Mouse (Mus musculus): ENCODE measurements around the gene Mxra8.

Mxra8 gene

DNA sequence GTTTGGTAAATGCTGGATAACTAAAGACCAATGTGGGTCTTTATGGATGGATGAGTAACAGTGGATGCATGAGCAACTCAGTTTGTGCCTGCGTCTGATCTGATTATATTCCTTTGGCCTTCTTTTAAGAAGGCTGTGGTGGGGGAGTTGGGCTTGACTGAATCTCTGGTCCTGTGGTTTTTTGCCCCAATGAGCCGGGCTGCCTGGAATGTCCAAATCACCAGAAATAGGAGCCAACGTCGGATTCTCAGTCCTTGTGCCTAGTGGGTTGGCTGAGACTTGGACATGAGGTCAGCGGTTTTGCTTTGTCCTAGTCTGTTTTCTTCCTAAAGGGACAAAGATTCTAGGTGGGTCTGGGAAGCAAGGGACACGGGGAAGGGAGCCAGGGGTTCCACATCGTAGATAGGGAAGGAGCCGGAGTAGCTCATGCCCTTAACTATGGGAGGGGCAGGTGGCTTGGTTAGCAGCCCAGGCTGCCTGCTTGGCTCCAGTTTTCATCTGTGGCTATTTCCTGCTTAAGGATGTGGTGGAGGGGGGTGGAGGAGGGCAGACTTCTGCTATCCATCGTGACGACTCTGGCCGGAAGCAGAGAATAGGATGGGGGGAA lies 2.0 kb upstream of the Mxra8 start:
- no peak for DNase-seq (ENCODE audit: low spot score in 2 of 2)

GRCm38 (mm10) chr4:155838187-155839153 lies 1.0 kb upstream of the Mxra8 start:
- DNase-seq (ENCODE audit: low spot score in 2 of 2): no peak

DNA sequence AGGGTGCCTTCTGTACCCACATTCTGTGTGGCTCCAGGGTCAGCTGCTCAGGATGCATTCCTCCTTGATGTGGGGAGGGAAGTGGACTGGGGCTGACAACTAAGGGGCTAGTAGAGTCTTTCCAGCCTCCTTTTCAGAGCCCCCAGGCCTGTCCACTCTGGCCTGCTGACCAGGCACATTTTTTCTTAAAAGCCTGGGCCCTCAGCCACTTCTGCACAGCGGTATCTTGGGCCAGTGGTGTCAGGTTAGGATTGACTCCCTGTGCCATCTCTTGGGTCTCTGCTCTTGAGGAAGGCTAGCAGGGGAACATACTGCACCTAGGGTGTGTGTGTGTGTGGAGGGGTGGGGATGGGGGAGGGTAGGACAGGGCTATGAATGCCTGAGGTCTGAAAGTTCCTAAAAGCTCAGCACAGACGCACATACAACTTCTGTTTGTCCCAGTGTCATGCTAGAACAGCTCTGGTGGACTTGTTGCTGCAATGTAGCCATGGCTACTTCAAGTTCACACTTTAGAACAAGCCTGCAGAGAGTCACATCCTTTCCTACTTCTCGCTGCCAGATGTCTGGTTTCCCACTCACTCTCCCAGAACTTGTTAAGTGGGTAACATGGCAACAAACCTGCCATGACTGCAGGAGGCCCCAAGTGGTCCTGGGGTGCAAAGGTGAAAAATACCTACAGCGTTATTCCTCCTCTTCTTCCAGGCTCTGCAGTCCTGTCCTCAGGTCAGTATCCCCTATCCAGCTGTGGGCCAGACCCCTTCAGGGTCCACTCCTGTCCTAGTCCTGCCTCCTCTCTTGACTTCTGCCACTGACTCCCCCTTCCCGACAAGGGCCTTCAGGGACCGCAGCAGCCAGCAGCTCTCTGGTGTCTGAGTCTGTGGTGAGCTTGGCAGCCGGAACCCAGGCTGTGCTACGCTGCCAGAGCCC lies 859 bp downstream of the Mxra8 start:
- DNase-seq (ENCODE audit: low spot score in 2 of 2): no peak

DNA sequence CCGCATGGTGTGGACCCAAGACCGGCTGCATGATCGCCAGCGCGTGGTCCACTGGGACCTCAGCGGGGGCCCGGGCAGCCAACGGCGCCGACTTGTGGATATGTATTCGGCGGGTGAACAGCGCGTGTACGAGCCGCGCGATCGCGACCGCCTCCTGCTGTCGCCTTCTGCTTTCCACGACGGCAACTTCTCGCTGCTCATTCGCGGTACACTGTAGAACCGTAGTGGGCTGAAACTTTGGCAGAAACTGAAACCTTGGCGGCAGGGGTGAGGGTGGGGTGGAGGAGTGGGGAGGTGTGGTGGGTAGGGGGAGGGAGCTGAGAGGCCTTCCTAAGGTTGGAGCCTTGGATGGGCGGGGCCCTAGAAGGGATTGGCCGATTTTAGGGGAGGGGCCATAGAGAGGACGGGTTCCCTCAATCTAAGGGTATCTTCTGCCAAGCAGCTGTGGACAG lies 1.5 kb downstream of the Mxra8 start:
- DNase-seq (ENCODE audit: low spot score in 2 of 2): peak; percentile 50 to 56

DNA sequence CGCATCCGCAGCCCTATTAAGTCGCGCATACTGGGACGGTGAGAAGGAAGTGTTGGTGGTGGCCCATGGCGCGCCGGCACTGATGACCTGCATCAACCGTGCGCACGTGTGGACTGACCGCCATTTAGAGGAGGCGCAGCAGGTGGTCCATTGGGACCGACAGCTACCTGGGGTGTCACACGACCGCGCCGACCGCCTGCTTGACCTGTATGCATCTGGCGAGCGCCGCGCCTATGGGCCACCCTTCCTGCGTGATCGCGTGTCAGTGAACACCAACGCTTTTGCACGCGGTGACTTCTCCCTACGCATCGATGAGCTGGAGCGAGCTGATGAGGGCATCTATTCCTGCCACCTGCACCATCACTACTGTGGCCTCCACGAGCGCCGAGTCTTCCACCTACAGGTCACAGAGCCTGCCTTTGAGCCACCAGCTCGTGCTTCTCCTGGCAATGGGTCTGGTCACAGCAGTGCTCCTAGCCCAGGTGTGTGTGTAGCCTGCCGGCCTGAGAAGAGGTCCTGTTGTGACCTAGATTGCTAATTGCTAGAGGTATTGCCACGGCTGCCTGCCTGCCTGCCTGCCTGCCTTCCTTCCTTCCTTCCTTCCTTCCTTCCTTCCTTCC lies 2.3 kb downstream of the Mxra8 start:
- no peak for DNase-seq (ENCODE audit: low spot score in 2 of 2)

DNA sequence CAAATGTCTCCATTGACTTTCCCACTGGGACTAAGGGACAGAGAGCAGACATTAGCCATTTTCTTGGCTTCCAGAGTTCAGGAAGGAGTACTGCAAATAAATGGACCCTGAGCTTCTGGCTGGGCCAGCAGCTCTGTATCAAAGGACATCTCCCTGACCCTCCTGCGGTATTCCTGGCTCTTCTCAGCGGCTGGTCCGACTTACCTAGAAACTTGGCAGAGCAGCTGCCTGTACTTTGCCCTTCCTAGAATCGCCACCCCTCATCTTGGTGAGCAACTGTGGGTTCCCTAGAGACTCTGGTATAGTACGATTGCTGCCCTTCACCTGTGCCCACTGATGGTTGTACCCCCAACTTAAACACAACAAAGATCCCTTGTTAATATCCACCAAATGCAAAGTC lies 3.8 kb downstream of the Mxra8 start:
- no peak for DNase-seq (ENCODE audit: low spot score in 2 of 2)

DNA sequence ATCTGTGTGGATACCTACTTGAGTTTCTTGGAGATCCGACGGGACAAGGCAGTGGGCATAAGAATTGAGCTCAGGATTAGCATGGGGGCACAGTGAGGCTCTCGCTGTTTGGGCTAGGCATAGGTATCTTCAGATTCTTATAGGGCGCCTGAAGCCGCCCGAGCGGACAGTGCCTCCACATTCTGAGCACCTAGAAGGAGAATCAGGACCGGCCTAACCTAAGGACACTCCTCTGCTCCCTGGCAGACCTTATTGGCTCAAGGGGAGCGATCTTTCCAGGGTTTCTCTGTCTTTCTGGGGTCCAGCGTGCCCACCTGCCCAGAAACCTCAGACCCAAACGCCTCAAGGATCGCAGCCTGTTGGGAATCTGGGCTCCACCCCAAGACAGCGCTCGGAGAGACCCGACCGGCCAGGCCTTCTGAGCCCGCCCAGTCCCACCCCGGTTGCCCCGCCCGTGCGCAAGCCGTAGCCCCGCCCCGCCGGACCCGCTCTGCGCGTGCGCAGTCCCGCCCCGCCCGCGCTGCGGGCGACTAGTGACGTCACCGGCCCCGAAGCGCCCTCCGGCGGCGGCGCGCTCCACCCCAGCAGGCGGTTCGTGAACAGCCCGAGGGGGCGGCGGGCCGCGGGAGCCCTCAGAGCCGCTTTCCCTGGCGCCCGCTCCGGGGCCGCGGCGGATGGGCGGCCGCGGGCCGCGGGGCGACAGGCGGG lies 7.5 kb downstream of the Mxra8 start, which contains the start of gene Dvl1:
Gene Dvl1, plus strand, starts transcription at position 532 of the 708 bp plus-strand sequence.
- peak; percentile 92 for DNase-seq (ENCODE audit: low spot score in 2 of 2)

DNA sequence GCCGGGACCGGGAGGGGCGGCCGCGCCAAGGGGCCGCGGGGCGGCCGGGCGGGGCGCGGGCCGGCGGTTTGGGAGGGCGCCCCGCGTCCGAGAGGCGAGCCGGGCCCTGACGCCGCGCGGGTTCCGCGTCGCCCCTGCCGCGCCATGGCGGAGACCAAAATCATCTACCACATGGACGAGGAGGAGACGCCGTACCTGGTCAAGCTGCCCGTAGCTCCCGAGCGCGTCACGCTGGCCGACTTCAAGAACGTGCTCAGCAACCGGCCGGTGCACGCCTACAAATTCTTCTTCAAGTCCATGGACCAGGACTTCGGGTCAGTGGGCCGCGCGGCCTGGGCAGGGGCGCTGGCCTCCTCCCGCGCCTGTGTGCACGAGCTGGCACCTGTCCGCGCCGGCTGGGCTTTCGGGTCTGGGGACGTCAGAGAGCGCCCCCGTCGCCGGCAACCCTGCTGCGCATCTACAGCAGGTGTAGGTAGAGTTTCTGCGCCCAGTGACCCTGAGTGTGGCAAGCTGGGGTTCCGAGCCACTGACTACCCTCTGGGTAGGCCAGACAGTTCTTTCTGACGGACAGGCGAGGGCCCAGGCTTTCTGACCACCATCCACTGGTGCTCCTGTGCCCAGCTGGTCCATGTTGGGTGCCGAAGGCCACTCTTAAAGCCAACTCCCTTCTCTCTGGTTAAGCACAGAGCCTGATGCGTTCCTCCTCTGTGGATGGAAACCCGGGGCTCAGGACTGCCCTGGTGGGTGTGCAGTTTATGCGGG lies 8.3 kb downstream of the Mxra8 start:
- no peak for DNase-seq (ENCODE audit: low spot score in 2 of 2)

- no peak for DNase-seq (ENCODE audit: low spot score in 2 of 2)
These were observed 9.1 kb downstream of the Mxra8 start for GRCm38 (mm10) chr4:155848434-155849095.

DNA sequence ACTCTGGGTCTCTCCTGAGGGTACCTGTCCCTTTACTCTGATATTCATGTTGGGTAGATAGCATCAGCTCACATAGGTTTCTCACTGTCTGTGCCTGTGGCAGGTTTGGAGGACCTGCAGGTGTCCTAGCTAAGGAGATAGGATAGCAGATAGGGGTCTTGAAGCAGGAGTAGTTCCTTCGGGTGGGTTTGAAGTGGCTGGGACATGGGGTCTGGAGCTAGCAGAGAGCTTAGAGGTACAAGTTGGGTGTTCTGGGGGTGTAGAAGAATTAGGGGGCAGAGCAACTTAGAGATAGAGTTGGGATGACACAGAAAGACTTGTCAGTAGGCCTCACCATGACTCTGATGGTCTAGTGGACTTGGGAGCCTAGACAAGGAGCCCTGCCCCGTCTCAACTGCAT lies 9.9 kb downstream of the Mxra8 start:
- DNase-seq (ENCODE audit: low spot score in 2 of 2): no peak

- DNase-seq (ENCODE audit: low spot score in 2 of 2): no peak
These were observed 10.4 kb downstream of the Mxra8 start for GRCm38 (mm10) chr4:155849792-155850451.

DNA sequence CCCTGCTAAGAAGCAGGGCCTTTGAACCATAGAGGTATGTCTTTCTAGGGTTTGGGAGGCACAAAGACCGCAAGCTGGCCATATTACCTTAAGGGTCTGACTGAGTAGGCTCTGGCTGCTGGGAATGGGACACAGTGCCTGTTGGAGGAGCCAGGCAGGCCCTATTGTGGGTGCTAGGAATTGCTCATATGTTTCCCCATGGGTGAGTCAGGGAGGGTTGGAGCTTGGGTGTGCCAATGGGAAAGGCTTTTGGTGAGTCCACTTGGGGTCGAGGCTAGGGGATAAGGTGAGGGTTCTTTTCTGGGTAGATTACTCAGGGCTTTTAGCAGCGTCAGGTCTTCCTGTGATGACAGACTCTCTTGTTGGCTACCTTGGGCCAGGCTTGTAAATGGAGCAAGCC lies 11.9 kb downstream of the Mxra8 start:
- DNase-seq (ENCODE audit: low spot score in 2 of 2): no peak

- no peak for DNase-seq (ENCODE audit: low spot score in 2 of 2)
These were observed 12.5 kb downstream of the Mxra8 start for GRCm38 (mm10) chr4:155851951-155852411.

GRCm38 (mm10) chr4:155853421-155853820 lies 13.9 kb downstream of the Mxra8 start:
- no peak for DNase-seq (ENCODE audit: low spot score in 2 of 2)

DNA sequence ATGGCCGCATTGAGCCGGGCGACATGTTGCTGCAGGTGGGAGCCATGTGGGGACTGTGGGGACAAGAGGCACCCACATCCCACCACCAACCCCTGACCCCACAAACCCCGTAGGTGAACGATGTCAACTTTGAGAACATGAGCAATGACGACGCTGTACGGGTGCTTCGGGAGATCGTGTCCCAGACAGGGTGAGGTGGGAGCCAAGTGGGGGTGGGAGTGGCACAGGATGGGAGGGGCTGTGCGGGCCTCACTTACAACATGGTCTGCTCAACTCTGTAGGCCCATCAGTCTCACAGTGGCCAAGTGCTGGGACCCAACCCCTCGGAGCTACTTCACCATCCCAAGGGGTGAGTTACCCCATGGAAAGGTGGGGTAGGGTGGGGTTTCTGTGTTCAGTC lies 15.5 kb downstream of the Mxra8 start:
- DNase-seq (ENCODE audit: low spot score in 2 of 2): no peak

GRCm38 (mm10) chr4:155856071-155856470 lies 16.6 kb downstream of the Mxra8 start:
- DNase-seq (ENCODE audit: low spot score in 2 of 2): no peak

DNA sequence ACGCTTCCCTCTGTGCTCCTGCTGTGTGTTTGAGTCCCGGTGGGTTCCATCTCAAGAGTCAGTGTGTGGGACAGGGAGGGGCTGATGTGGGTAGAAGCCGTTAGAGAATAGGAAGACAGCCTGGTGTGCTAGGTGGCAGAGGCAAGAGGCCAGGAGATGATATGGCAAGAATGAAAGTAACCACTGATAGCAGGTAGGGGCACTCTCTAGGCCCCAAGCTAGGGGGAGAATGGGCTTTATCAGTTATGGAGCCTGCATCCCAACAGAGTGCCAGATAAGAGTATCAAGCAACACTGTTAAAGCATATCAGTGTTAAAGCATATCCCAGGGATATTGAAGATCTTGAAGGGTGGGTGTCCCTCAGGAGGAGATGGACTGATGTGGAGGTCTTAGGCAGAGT lies 17.4 kb downstream of the Mxra8 start:
- DNase-seq (ENCODE audit: low spot score in 2 of 2): no peak

GRCm38 (mm10) chr4:155859318-155859717 lies 19.8 kb downstream of the Mxra8 start:
- DNase-seq (ENCODE audit: low spot score in 2 of 2): no peak

DNA sequence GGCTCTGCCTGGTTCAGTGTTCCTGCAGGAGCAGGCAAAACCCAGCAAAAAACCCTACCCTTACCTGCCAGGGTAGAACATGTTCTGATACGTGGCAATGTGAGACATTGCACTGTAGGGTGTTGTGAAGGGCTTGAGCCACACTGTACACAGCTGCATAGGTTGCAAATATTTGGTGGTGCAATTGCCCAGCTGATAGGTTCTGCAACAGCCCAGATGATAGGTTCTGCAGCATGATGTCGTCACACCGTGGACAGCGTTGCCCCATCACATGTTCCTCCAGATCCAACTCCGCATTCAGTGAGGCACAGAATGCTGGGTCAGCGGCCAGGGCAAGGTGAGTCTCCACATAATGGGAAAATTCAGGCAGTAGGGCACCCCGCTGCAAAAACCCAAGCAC lies 22.3 kb downstream of the Mxra8 start:
- DNase-seq (ENCODE audit: low spot score in 2 of 2): no peak

Measured in urinary bladder, adult 18-20 months (tissue).